Mouse (Mus musculus): Measurements from ENCODE around the gene Etv5.
"Not testable (repeated sequence)": the region's sequence is repeated elsewhere in the genome, so short reads cannot be mapped to it uniquely, and the experiment has no call there.

GRCm38 (mm10) chr16:22354177-22354576 lies 85.3 kb downstream of the Etv5 start:
- TF ChIP-seq CTCF, POLR2A (IDR thresholded peaks at IDR 0.05; ENCODE audit: extremely low read depth, insufficient read depth, low read length): not testable (repeated sequence)
